Mouse (Mus musculus) small intestine, adult 2 months (tissue): Measurements from ENCODE around the gene Ppp1r16b.

Source experiments
- CTCF ChIP-seq: fragments of 200-500 bp; IDR thresholded peaks from 2 replicates; pipeline ENCODE4 v1.5.1; 2012; ENCODE audit warnings: low read depth, mild to moderate bottlenecking, control low read depth, inconsistent platforms, low read length, moderate library complexity, mixed read lengths; ENCODE audit not compliant: insufficient replicate concordance, insufficient read length; ENCODE audit errors: extremely low read depth
- POLR2A ChIP-seq: fragments of 200-500 bp; IDR thresholded peaks from 2 replicates; pipeline ENCODE4 v1.6.1; 2012; ENCODE audit warnings: low read depth, mild to moderate bottlenecking, control low read depth, inconsistent platforms, low read length, moderate library complexity

- TF ChIP-seq CTCF (peak; percentile 35; the same call in 1 of the 2 replicates), POLR2A (no peak)
These were observed 35.8 kb upstream of the Ppp1r16b start for GRCm38 (mm10) chr2:158629414-158629813.
